Mouse (Mus musculus) effector memory CD4-positive, alpha-beta T cell, adult 7 months (primary cell): ENCODE results near the gene Rnf181. TPM values are rescaled to one million over a fixed set of nuclear protein-coding genes. Genes with fewer than 3 reads are reported as not detected.

ENCODE experiments used
- polyA plus RNA-seq: library from polyadenylated mRNA; unstranded; fragments of 100-300 nt; shearing (Covaris generic); gene quantifications from one replicate; pipeline ENCODE4 v1.2.1, GENCODE M21; 2017

The Rnf181 gene
- polyA plus RNA-seq, result 134 TPM

DNA sequence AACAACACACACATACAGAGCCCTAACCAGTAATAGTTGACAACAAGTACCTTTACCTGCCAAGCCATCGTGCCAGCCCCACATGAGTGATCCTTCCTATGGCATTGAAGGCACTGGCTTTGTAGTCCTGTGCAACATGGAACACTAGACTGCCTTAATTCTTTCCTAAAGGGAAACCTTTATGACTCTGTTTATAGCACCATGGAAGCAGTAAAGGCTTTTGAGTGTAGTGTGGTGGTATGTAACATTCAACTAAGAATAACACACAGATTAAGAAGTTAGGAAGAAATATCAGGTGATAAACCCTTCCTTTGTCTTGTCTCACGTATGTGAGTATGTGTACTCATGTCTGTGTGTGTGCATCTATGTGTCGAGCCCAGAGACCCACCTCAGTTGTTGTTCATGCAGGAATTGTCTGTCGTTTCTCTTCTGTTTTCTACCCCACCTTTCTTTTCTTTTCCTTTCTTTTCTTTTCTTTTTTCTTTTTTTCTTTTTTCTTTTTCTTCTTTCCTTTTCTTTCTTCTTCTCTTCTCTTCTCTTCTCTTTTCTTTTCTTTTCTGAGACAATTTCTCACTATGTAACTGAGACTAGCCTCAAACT, at the start of gene Rnf181:
Gene Rnf181 (minus strand): TSS at position 113 of the 600 bp plus-strand sequence.

DNA sequence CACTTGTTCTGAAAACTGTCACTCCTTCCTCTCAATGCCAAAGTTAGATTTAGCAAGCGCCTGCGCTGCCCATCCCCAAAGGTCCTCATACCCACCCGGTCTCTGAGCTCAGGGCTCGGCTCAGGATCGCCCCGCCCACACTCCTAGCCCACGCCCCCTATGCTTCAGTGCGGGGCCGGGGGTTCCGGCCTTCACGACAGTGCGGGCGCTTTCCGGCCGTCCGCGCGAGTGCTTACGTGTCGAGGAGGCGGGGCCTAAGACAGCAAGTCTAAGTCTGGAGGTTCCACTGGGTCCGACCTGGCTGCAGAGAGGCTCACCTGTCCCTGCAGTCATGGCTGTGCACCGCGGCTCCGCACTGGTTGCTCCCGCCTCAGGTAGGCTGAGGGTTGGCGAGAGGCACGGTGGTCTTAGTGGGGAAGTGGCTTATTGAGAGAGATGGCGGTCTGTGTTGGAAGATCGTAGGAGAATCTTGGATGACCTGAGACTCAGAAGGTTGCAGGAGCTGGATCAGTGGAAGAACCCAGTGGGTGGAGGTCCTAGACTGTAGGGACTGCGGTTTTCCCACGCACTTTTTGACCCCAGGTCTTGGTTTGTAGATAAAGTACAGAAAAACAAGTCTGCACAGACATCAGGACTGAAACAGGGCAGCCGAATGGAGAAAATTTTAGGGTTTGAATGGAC, 47.5 kb upstream of the Rnf181 start, which contains the start of gene Ggcx:
Gene Ggcx (plus strand): TSS at position 233 of the 681 bp plus-strand sequence.

DNA sequence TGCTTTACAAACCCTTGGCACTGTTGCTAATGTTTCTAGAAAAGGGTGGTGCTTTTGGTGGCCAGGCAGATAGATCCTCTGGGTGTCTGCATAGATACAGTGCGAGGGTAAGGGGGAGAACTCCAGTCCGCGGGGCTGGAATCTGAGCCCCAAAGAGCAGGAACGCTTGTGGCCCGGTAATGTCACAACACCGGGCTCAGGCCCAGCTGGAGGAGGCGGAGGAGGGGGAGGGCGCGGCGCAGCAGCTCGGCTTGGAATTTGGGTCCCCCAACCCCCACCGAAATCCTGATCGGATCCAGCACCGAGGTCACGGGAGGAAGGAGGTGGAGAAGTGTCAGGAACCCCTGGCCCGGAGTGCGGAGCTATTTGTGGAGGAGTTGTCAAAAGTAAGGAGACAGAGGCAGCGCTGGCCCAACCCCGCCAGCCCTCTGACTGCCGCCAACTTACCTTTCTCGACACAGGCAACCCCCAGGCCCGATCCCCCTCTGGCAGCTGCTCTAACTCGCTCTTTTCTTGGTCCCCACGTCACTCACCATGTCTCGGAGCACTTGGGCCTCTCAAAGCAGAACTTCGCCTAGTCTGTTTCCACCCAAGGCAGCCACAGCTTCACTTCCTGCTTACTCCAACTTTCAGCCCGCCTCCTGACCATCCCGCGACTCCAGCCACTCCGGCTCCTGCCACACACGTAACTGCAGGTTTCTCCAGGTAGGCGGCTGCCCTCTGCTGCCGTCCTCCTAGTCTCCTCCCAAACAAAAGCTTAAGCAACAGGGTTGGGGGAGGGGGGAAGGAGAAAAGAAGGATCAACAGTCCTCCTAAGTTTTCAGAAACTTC, 23.4 kb upstream of the Rnf181 start, which contains the start of gene Vamp8:
Gene Vamp8 (minus strand): TSS at position 763 of the 831 bp plus-strand sequence.

DNA sequence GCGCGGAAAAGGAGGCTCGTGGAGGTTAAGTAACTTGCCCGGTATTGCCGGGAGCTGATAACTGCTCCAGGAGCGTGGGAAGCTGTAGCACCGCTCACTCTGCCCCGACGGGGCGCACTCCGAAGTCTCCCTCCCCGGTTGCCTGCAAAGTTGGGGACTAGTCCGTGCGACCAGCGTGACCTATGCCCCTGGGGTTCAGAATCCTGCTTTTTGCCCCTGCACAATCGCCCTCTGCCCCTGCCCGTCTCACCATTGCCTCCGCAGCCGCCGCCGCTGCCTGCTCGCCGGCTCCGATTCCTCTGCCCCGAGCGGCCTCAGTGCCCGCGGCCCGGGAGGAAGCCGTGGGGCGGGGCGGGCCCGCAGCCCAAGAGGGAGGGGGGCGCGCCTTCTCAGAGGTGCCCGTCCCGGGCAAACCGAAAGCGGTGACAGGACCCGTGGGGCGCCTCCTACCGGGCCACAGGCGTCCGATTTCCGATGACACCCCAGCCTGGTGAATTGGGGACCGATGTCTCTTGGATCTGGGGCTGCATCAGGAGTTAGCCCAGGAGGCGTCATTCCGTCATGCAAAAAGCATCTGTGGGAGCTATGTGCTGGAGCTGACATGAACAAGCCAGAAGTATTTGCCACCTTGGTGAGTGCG, 13.5 kb upstream of the Rnf181 start, which contains the start of gene Vamp5:
Gene Vamp5 (minus strand): TSS at position 338 of the 640 bp plus-strand sequence.

DNA sequence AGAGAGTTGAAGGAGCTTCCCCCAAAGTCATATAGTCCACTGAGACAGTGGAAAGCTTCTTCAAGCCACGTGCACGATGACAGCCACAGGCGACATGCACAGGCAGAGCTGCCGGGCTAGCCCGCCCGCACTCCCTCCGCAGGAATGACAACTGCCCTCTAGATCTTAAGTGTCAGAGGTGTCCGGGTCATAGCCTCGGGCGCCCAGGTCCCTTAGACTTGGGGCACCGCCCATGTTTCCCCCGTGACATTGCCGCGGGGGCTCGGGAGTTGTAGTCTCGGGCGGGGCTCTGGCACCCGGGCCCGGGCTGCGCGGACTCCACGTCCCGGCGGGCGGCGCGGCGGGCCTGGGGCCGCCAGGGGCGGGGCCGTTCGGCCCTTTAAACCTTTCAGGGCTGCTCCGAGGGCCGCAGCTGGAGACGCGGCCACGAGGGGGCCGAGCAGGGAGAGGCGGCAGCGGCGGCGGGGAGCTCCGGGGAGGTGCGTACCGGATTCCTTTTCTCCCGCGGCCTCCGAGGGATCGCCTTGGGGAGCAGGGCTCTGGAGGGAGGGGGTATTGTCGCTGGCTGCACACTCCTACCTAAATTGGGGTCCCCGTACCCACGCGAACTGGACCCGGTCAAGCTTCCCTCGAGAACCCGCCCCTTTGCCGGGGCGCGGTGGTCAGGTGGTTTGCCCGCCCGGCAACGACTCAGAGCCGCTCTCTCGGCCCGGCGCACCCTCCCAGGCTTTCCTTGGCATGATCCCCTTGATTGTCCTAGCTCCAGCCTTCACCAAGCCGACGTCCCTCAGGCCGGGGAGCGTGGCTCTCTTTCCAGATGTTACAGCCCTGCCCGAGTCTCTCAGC, 11.5 kb downstream of the Rnf181 start, which contains the start of gene Tmem150a:
Gene Tmem150a (plus strand): TSS at position 382 of the 846 bp plus-strand sequence.

DNA sequence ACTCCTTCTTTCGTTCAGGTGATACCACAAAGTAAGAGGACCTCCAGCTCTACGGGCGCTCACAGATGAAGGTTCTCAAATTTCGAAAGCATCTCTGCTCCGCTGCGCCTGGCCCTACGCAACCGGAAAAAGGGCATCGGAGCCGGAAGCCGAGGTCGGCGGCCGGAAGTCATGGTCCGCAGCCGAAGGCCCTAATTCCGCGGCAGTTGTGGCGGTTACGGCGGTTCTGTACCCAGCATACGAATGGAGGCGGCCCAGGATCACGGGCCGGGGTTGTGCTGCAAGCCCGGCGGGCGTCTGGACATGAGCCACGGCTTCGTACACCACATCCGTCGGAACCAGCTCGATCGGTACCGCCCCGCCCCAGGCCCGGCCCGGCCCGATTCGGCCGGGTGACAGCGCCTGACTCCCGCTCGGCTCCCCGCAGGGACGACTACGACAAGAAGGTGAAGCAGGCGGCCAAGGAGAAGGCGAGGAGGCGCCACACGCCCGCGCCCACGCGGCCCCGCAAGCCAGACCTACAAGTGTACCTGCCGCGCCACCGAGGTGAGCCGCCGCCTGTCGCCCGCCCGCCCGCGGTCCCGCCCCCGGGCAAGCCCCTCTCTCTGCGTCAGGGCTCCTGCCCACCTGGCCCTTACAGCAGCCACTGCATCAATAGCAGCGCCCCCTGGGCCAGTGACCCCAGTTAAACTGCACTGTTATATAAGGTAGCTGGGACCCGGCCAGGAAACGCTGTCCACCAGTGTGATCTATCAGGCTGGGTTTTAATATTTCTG, 19.4 kb downstream of the Rnf181 start, which contains the start of gene 0610030E20Rik:
Gene 0610030E20Rik (plus strand): TSS at position 152 of the 776 bp plus-strand sequence.

DNA sequence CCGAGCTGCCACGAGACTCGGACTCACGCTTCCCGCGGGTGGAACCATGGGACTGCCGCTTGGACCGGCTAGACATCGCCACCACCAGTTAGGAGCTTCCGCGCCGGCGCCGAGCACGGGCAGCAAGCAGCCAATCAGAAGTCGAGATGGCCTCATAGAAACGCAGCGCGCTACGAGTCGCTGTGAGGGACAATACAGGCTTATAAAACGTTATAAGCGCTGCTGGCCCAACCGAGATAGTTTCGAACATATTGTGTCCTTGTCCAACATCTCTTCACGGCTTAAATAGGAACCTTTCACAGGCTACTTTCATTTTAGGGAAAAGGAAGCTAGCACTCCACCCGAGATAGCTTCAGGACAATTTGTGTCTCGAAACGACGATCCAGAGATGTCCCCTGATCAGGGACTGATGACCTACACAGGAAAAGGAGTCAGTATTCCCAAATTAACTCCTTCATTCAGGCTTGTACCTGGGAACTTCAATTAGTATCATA, 21.6 kb downstream of the Rnf181 start, which contains the start of gene Usp39:
Gene Usp39 (minus strand): TSS at position 111 of the 494 bp plus-strand sequence.

Other genes with a start within 250 kb of the Rnf181 start
- gene Atoh8, start 131.4 kb downstream of the Rnf181 start, polyA plus RNA-seq, result not detected
- gene Sftpb, start 62.3 kb downstream of the Rnf181 start, polyA plus RNA-seq, result not detected
- gene Usp39, start 21.8 kb downstream of the Rnf181 start, polyA plus RNA-seq, result 34.3 TPM
- 29.5 TPM for gene 0610030E20Rik, start 19.6 kb downstream of the Rnf181 start, polyA plus RNA-seq
- 1.0 TPM for gene Tmem150a, start 11.5 kb downstream of the Rnf181 start, polyA plus RNA-seq
- gene Vamp5, start 13.5 kb upstream of the Rnf181 start, polyA plus RNA-seq, result 17.6 TPM
- gene Vamp8, start 23.7 kb upstream of the Rnf181 start, polyA plus RNA-seq, result 154 TPM
- 7.5 TPM for gene Ggcx, start 47.4 kb upstream of the Rnf181 start, polyA plus RNA-seq
- 554 TPM for gene Mat2a, start 72.6 kb upstream of the Rnf181 start, polyA plus RNA-seq
- gene Sh2d6, start 154.8 kb upstream of the Rnf181 start, polyA plus RNA-seq, result not detected
- 50.4 TPM for gene Capg, start 177.4 kb upstream of the Rnf181 start, polyA plus RNA-seq
- 5.4 TPM for gene Elmod3, start 231.5 kb upstream of the Rnf181 start, polyA plus RNA-seq
- 5.3 TPM for gene Retsat, start 231.5 kb upstream of the Rnf181 start, polyA plus RNA-seq